ENCODE assay signal across 1 mouse cellular context in genomic region chr11:117848985-117849671, GRCm38 (mm10).
TF ChIP-seq lines count a peak whose summit lies in the region.

Gene Birc5, plus strand, starts transcription at chr11:117849251.

TF ChIP-seq in MEL, 35 proteins besides CTCF, POLR2A, EP300 and RAD21 (continued from another document):
- TF ChIP-seq BHLHE40 (IDR thresholded peaks at IDR 0.05; ENCODE audit: borderline replicate concordance, low read depth, low read length) (no peak), MAFK (IDR thresholded peaks at IDR 0.05; ENCODE audit: borderline replicate concordance, low read depth, low read length) (no peak), KAT2A (conservative IDR thresholded peaks at IDR 0.05; ENCODE audit: low read depth, low read length) (no peak; the same call in 1 of the 2 replicates), USF2 (IDR thresholded peaks at IDR 0.05; ENCODE audit: borderline replicate concordance in 1 of 2, insufficient read depth in 1 of 2, low read depth in 1 of 2, low read length in 2 of 2) (no peak)
